Mouse (Mus musculus): ENCODE results near the gene Wfdc3. TPM values are rescaled to one million over a fixed set of nuclear protein-coding genes. Genes with fewer than 3 reads are reported as not detected.

The Wfdc3 gene
- polyA plus RNA-seq, 1 experiment from 2014 or later = 0.77 TPM

- Histone ChIP-seq H3K27me3 (replicated peaks; ENCODE audit: control insufficient read depth, insufficient read depth, low read length) (no peaks in the 10 kb centered on the region), H3K4me3 (ENCODE audit: low read depth, low read length) (no peak overlapping the region), H3K4me2 (ENCODE audit: low read length) (no peak overlapping the region), H3K9me3 (replicated peaks; ENCODE audit: control insufficient read depth, low read length) (no peaks in the 10 kb centered on the region), H3K27ac (ENCODE audit: low read depth, low read length) (no peak overlapping the region), H3K9ac (ENCODE audit: low read length) (no peak overlapping the region), H3K4me1 (ENCODE audit: control insufficient read depth, insufficient read depth, low read length) (no peaks in the 10 kb centered on the region), H3K36me3 (ENCODE audit: control insufficient read depth, insufficient read depth, low read length) (peaks cover 2% of the 10 kb centered on the region; the same call in 1 of the 2 replicates)
- DNase-seq (ENCODE audit: low spot score) = no peak
- 92% methylated on average over 11 of the region's 11 CpGs for WGBS
- ATAC-seq = no peak
Measured at GRCm38 (mm10) chr2:164778015-164778287, 32.2 kb upstream of the Wfdc3 start.

DNA sequence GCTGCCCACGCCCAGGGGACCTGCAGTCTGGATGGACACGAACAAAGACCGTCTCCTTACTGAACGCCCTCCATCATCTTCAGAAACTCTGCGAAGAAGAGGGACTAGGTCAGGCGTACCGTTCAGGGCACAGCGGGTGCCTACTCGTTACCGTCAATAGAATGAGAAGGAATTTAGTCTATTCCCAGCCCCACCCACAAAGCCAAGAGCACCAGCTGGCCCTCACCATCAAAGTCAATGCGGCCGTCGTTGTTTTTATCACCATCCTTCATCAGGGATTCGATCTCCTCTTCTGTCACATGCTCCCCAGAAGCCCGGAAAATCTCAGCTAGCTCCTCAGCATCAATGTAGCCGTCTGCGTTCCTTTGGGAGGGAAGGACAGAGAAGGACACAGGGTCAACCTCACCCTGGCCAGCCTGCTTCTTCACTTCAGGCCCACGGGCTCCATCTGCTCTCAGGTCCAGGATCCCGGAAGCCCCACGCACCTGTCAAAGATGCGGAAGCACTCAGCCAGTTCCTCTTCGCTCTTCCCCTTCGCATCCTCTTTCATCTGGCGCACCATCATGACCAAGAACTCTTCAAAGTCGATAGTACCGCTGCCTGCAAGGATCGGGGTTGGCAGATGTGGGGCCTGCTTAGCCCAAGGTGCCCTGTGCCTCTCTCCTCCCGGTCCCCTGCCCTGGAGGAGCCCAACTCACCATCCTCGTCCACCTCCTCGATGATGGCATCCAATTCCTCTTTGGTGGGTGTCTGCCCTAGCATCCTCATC lies 31.7 kb upstream of the Wfdc3 start:
- WGBS = 81% methylated on average over 30 of the region's 30 CpGs
- no peak overlapping the region for H3K27ac ChIP-seq (ENCODE audit: low read depth, low read length)
- DNase-seq (ENCODE audit: low spot score) (no peak), ATAC-seq (no peak)
- H3K9ac ChIP-seq (ENCODE audit: low read length) = no peak overlapping the region
- H3K4me1 ChIP-seq (ENCODE audit: control insufficient read depth, insufficient read depth, low read length) = no peaks in the 10 kb centered on the region
- H3K36me3 ChIP-seq (ENCODE audit: control insufficient read depth, insufficient read depth, low read length) = peaks cover 4% of the 10 kb centered on the region; the same call in 1 of the 2 replicates
- no peak overlapping the region for H3K4me2 ChIP-seq (ENCODE audit: low read length)
- no peak overlapping the region for H3K4me3 ChIP-seq (ENCODE audit: low read depth, low read length)
- H3K9me3 ChIP-seq (replicated peaks; ENCODE audit: control insufficient read depth, low read length) = no peaks in the 10 kb centered on the region
- no peaks in the 10 kb centered on the region for H3K27me3 ChIP-seq (replicated peaks; ENCODE audit: control insufficient read depth, insufficient read depth, low read length)

GRCm38 (mm10) chr2:164776801-164777200 lies 31.1 kb upstream of the Wfdc3 start:
- peaks cover 3% of the 10 kb centered on the region; the same call in 1 of the 2 replicates for H3K4me1 ChIP-seq (ENCODE audit: control insufficient read depth, insufficient read depth, low read length)
- peaks cover 10% of the 10 kb centered on the region for H3K36me3 ChIP-seq (ENCODE audit: control insufficient read depth, insufficient read depth, low read length)
- no peak overlapping the region for H3K27ac ChIP-seq (ENCODE audit: low read depth, low read length)
- no peaks in the 10 kb centered on the region for H3K9me3 ChIP-seq (replicated peaks; ENCODE audit: control insufficient read depth, low read length)
- H3K9ac ChIP-seq (ENCODE audit: low read length) = no peak overlapping the region
- no peaks in the 10 kb centered on the region for H3K27me3 ChIP-seq (replicated peaks; ENCODE audit: control insufficient read depth, insufficient read depth, low read length)
- DNase-seq (ENCODE audit: low spot score) (no peak), ATAC-seq (no peak)
- no peak overlapping the region for H3K4me3 ChIP-seq (ENCODE audit: low read depth, low read length)
- no peak overlapping the region for H3K4me2 ChIP-seq (ENCODE audit: low read length)
- 69% methylated on average over 17 of the region's 17 CpGs for WGBS

- Histone ChIP-seq H3K4me1 (ENCODE audit: control insufficient read depth, insufficient read depth, low read length) (peaks cover 8% of the 10 kb centered on the region), H3K9ac (ENCODE audit: low read length) (no peak overlapping the region), H3K9me3 (replicated peaks; ENCODE audit: control insufficient read depth, low read length) (no peaks in the 10 kb centered on the region), H3K27ac (ENCODE audit: low read depth, low read length) (no peak overlapping the region), H3K4me3 (ENCODE audit: low read depth, low read length) (no peak overlapping the region), H3K27me3 (replicated peaks; ENCODE audit: control insufficient read depth, insufficient read depth, low read length) (no peaks in the 10 kb centered on the region), H3K36me3 (ENCODE audit: control insufficient read depth, insufficient read depth, low read length) (peaks cover 15% of the 10 kb centered on the region), H3K4me2 (ENCODE audit: low read length) (no peak overlapping the region)
- DNase-seq (ENCODE audit: low spot score) (no peak), ATAC-seq (no peak)
- 92% methylated on average over 6 of the region's 6 CpGs for WGBS
Measured at GRCm38 (mm10) chr2:164776130-164776529, 30.4 kb upstream of the Wfdc3 start.

DNA sequence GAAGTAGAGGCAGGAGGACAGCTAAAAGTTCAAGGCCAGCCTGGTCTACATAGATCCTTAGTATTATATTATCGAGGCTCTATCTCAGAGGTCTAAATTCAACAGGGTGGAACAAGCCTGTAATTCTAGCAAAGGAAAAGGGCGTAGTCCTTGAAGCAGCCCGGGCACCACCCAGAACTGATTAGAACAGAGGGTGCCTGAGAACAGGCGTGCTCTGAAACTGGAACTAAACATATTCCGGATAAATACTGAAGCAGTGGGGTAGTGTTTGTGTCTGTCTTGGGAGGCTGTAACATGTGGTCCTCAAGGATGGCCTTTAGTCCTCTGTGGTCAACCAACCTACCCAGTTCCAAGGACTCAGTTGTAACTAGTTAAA lies 28.2 kb upstream of the Wfdc3 start:
- no peak for ATAC-seq
- no peaks in the 10 kb centered on the region for H3K27me3 ChIP-seq (replicated peaks; ENCODE audit: control insufficient read depth, insufficient read depth, low read length)
- no peak overlapping the region for H3K4me2 ChIP-seq (ENCODE audit: low read length)
- no peak overlapping the region for H3K4me3 ChIP-seq (ENCODE audit: low read depth, low read length)
- no peak overlapping the region for H3K27ac ChIP-seq (ENCODE audit: low read depth, low read length)
- peaks cover 15% of the 10 kb centered on the region for H3K36me3 ChIP-seq (ENCODE audit: control insufficient read depth, insufficient read depth, low read length)
- H3K9me3 ChIP-seq (replicated peaks; ENCODE audit: control insufficient read depth, low read length) = no peaks in the 10 kb centered on the region
- no peak overlapping the region for H3K9ac ChIP-seq (ENCODE audit: low read length)
- DNase-seq (ENCODE audit: low spot score) = no peak
- 88% methylated on average over 5 of the region's 5 CpGs for WGBS
- H3K4me1 ChIP-seq (ENCODE audit: control insufficient read depth, insufficient read depth, low read length) = peaks cover 20% of the 10 kb centered on the region

DNA sequence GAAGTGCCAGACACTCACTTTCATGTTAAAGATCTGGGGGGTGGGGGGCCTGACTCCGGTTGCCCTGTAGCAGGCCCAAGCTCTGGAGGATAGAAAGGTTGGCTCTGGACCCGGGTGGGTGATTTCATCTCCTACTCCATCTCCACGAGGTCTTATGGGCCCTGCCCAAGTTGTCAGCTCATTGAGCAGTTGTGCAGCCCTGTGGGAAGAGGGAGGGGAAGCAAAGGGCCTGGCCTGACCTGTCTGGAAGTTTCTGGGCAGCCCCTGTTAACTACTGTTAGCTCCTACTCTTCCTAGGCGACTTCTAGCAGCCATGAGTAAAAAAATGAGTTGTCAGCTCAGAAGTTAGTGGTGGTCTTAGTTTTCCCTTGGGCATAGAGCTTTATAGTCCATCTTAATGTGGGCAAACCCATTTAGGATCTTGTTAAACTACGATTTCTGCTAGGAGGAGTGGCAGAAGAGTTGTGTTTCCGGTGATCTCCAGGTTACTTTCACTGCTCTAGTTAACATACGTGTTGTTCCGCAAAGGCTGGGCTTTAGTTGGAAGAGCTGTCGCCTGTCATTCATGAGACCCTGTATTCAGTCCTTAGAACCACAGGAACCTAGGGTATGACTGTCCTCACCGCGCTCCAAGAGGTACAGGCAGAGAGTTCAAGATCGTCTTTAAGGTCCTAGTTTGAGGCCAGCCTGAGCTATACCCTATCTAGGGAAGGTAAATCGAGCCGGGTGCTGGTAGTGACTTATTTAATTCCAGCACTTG lies 27.7 kb upstream of the Wfdc3 start:
- Histone ChIP-seq H3K4me3 (ENCODE audit: low read depth, low read length) (no peak overlapping the region), H3K9ac (ENCODE audit: low read length) (no peak overlapping the region), H3K4me2 (ENCODE audit: low read length) (no peak overlapping the region), H3K36me3 (ENCODE audit: control insufficient read depth, insufficient read depth, low read length) (peaks cover 15% of the 10 kb centered on the region), H3K27ac (ENCODE audit: low read depth, low read length) (no peak overlapping the region), H3K4me1 (ENCODE audit: control insufficient read depth, insufficient read depth, low read length) (peaks cover 20% of the 10 kb centered on the region), H3K27me3 (replicated peaks; ENCODE audit: control insufficient read depth, insufficient read depth, low read length) (no peaks in the 10 kb centered on the region), H3K9me3 (replicated peaks; ENCODE audit: control insufficient read depth, low read length) (no peaks in the 10 kb centered on the region)
- no peak for DNase-seq (ENCODE audit: low spot score)
- ATAC-seq = no peak
- WGBS = 78% methylated on average over 14 of the region's 14 CpGs

- Histone ChIP-seq H3K27me3 (replicated peaks; ENCODE audit: control insufficient read depth, insufficient read depth, low read length) (no peaks in the 10 kb centered on the region), H3K4me2 (ENCODE audit: low read length) (peak overlapping the region; percentile 90), H3K4me1 (ENCODE audit: control insufficient read depth, insufficient read depth, low read length) (peaks cover 20% of the 10 kb centered on the region), H3K4me3 (ENCODE audit: low read depth, low read length) (peak overlapping the region; percentile 64), H3K9me3 (replicated peaks; ENCODE audit: control insufficient read depth, low read length) (no peaks in the 10 kb centered on the region), H3K27ac (ENCODE audit: low read depth, low read length) (no peak overlapping the region), H3K9ac (ENCODE audit: low read length) (peak overlapping the region; percentile 74), H3K36me3 (ENCODE audit: control insufficient read depth, insufficient read depth, low read length) (peaks cover 37% of the 10 kb centered on the region)
- WGBS = 77% methylated on average over 8 of the region's 8 CpGs
- DNase-seq (ENCODE audit: low spot score) = no peak
- ATAC-seq = no peak
Measured at GRCm38 (mm10) chr2:164771123-164771522, 25.4 kb upstream of the Wfdc3 start.

GRCm38 (mm10) chr2:164770279-164770678 lies 24.5 kb upstream of the Wfdc3 start:
- peaks cover 20% of the 10 kb centered on the region for H3K4me1 ChIP-seq (ENCODE audit: control insufficient read depth, insufficient read depth, low read length)
- no peak overlapping the region; the same call in 1 of the 2 replicates for H3K27ac ChIP-seq (ENCODE audit: low read depth, low read length)
- no peaks in the 10 kb centered on the region for H3K27me3 ChIP-seq (replicated peaks; ENCODE audit: control insufficient read depth, insufficient read depth, low read length)
- H3K36me3 ChIP-seq (ENCODE audit: control insufficient read depth, insufficient read depth, low read length) = peaks cover 46% of the 10 kb centered on the region
- peak overlapping the region; percentile 90 for H3K4me2 ChIP-seq (ENCODE audit: low read length)
- H3K9ac ChIP-seq (ENCODE audit: low read length) = peak overlapping the region; percentile 74
- H3K4me3 ChIP-seq (ENCODE audit: low read depth, low read length) = peak overlapping the region; percentile 64
- 2% methylated on average over 15 of the region's 15 CpGs for WGBS
- DNase-seq (ENCODE audit: low spot score) (no peak), ATAC-seq (no peak)
- no peaks in the 10 kb centered on the region for H3K9me3 ChIP-seq (replicated peaks; ENCODE audit: control insufficient read depth, low read length)
